Mouse (Mus musculus): ENCODE measurements around the gene Dync1li2. TPM values are rescaled to one million over a fixed set of nuclear protein-coding genes. Genes with fewer than 3 reads are reported as not detected.

The Dync1li2 gene
- polyA plus RNA-seq, 2 experiments, result 8.2 to 9.4 TPM

GRCm38 (mm10) chr8:104439461-104439860 is 3.4 kb downstream of the Dync1li2 start:
- DNase-seq (ENCODE audit: low read depth in 3 of 3, low spot score in 3 of 3), result no peak
- Histone ChIP-seq H3K9me3 (ENCODE audit: control insufficient read depth, low read length) (no peaks in the 10 kb centered on the region), H3K4me1 (replicated peaks; ENCODE audit: control insufficient read depth in 2 of 2, insufficient read depth in 2 of 2, low read length in 1 of 2) (peaks cover 7 to 16% of the 10 kb centered on the region in 2 experiments), H3K9ac (replicated peaks) (no peak overlapping the region), H3K4me3 (ENCODE audit: insufficient read depth in 1 of 2, low read depth in 2 of 2, low read length in 2 of 2) (no peak overlapping the region), H3K27ac (no peak overlapping the region), H3K4me2 (ENCODE audit: low read depth) (no peak overlapping the region), H3K27me3 (ENCODE audit: control insufficient read depth, insufficient read depth, low read length) (no peaks in the 10 kb centered on the region), H3K36me3 (replicated peaks; ENCODE audit: control insufficient read depth, insufficient read depth, low read depth) (peaks cover 37% of the 10 kb centered on the region)
- TF ChIP-seq EP300 (IDR thresholded peaks at IDR 0.05; ENCODE audit: low read depth), result no peak
- no peak for TF ChIP-seq CTCF (IDR thresholded peaks at IDR 0.05; ENCODE audit: low read depth)
- 79% methylated on average over 8 of the region's 8 CpGs for WGBS (ENCODE audit: insufficient replicate concordance)
- ATAC-seq (ENCODE audit: insufficient read depth), result no peak

GRCm38 (mm10) chr8:104437494-104438135 is 5.2 kb downstream of the Dync1li2 start:
- Histone ChIP-seq H3K4me3 (ENCODE audit: insufficient read depth in 1 of 2, low read depth in 2 of 2, low read length in 2 of 2) (no peak overlapping the region), H3K9ac (replicated peaks) (no peak overlapping the region), H3K4me2 (ENCODE audit: low read depth) (no peak overlapping the region), H3K36me3 (replicated peaks; ENCODE audit: control insufficient read depth, insufficient read depth, low read depth) (peaks cover 37% of the 10 kb centered on the region), H3K27me3 (ENCODE audit: control insufficient read depth, insufficient read depth, low read length) (no peaks in the 10 kb centered on the region), H3K4me1 (replicated peaks; ENCODE audit: control insufficient read depth in 2 of 2, insufficient read depth in 2 of 2, low read length in 1 of 2) (peaks cover 7 to 22% of the 10 kb centered on the region in 2 experiments), H3K27ac (no peak overlapping the region), H3K9me3 (ENCODE audit: control insufficient read depth, low read length) (no peaks in the 10 kb centered on the region)
- no peak for DNase-seq (ENCODE audit: low read depth in 3 of 3, low spot score in 3 of 3)
- ATAC-seq (ENCODE audit: insufficient read depth), result no peak
- WGBS (ENCODE audit: insufficient replicate concordance), result 77% methylated on average over 13 of the region's 13 CpGs
- TF ChIP-seq CTCF (IDR thresholded peaks at IDR 0.05; ENCODE audit: low read depth) (no peak), EP300 (IDR thresholded peaks at IDR 0.05; ENCODE audit: low read depth) (no peak)

- ATAC-seq (ENCODE audit: insufficient read depth), result no peak
- peaks cover 43% of the 10 kb centered on the region for H3K36me3 ChIP-seq (replicated peaks; ENCODE audit: control insufficient read depth, insufficient read depth, low read depth)
- H3K4me3 ChIP-seq (ENCODE audit: insufficient read depth in 1 of 2, low read depth in 2 of 2, low read length in 2 of 2), result no peak overlapping the region
- no peak overlapping the region for H3K27ac ChIP-seq
- H3K9ac ChIP-seq (replicated peaks), result no peak overlapping the region
- no peaks in the 10 kb centered on the region for H3K27me3 ChIP-seq (ENCODE audit: control insufficient read depth, insufficient read depth, low read length)
- TF ChIP-seq EP300 (IDR thresholded peaks at IDR 0.05; ENCODE audit: low read depth), result no peak
- TF ChIP-seq CTCF (IDR thresholded peaks at IDR 0.05; ENCODE audit: low read depth), result no peak
- H3K4me1 ChIP-seq (replicated peaks; ENCODE audit: control insufficient read depth in 2 of 2, insufficient read depth in 2 of 2, low read length in 1 of 2), result peaks cover 3 to 16% of the 10 kb centered on the region in 2 experiments
- WGBS (ENCODE audit: insufficient replicate concordance), result 87% methylated on average over 4 of the region's 4 CpGs
- no peak for DNase-seq (ENCODE audit: low read depth in 3 of 3, low spot score in 3 of 3)
- H3K9me3 ChIP-seq (ENCODE audit: control insufficient read depth, low read length), result no peaks in the 10 kb centered on the region
- no peak overlapping the region for H3K4me2 ChIP-seq (ENCODE audit: low read depth)
Measured at GRCm38 (mm10) chr8:104436591-104436990, 6.3 kb downstream of the Dync1li2 start.

GRCm38 (mm10) chr8:104436038-104436437 is 6.8 kb downstream of the Dync1li2 start:
- Histone ChIP-seq H3K27me3 (ENCODE audit: control insufficient read depth, insufficient read depth, low read length) (no peaks in the 10 kb centered on the region), H3K4me1 (replicated peaks; ENCODE audit: control insufficient read depth in 2 of 2, insufficient read depth in 2 of 2, low read length in 1 of 2) (peaks cover 0 to 12% of the 10 kb centered on the region in 2 experiments; a peak in 3 of 4 replicates), H3K36me3 (replicated peaks; ENCODE audit: control insufficient read depth, insufficient read depth, low read depth) (peaks cover 47% of the 10 kb centered on the region), H3K9me3 (ENCODE audit: control insufficient read depth, low read length) (no peaks in the 10 kb centered on the region), H3K27ac (no peak overlapping the region), H3K9ac (replicated peaks) (no peak overlapping the region), H3K4me3 (ENCODE audit: insufficient read depth in 1 of 2, low read depth in 2 of 2, low read length in 2 of 2) (no peak overlapping the region), H3K4me2 (ENCODE audit: low read depth) (no peak overlapping the region)
- ATAC-seq (ENCODE audit: insufficient read depth) (0 out of 2 replicates have a peak, but pooled peaks have one; percentile 34), DNase-seq (ENCODE audit: low read depth in 3 of 3, low spot score in 3 of 3) (no peak)
- no peak for TF ChIP-seq CTCF (IDR thresholded peaks at IDR 0.05; ENCODE audit: low read depth)
- no peak for TF ChIP-seq EP300 (IDR thresholded peaks at IDR 0.05; ENCODE audit: low read depth)
- WGBS (ENCODE audit: insufficient replicate concordance), result 81% methylated on average over 12 of the region's 12 CpGs

DNA sequence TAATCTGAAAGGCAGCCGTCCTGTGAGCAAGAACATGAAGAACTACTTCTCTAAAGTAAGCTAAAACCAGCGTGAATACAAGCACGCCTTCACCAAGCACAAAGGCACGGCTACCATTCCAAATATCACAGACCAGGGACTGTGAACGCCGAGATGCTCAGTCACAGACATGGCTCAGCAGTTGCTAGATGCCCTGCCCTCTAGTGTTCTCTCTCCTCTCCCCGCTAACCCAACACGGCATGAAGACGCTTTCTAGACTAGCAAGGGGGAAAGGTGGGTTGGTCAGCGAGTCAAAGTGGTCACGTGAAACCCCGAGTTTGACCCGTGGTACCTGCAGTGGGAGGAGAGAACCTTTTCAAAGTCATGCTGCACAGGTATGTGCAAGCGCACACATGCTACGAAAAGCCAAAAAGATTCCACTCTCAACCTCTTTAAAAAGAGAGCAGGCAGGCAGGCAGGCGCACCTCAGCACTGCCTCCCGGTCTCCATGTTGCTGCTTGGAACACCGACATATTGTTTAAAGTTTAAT is 8.0 kb downstream of the Dync1li2 start:
- H3K4me1 ChIP-seq (replicated peaks; ENCODE audit: control insufficient read depth in 2 of 2, insufficient read depth in 2 of 2, low read length in 1 of 2), result peaks cover 0 to 11% of the 10 kb centered on the region in 2 experiments; a peak in 3 of 4 replicates
- no peak overlapping the region for H3K4me2 ChIP-seq (ENCODE audit: low read depth)
- H3K9ac ChIP-seq (replicated peaks), result no peak overlapping the region
- no peaks in the 10 kb centered on the region for H3K27me3 ChIP-seq (ENCODE audit: control insufficient read depth, insufficient read depth, low read length)
- no peaks in the 10 kb centered on the region for H3K9me3 ChIP-seq (ENCODE audit: control insufficient read depth, low read length)
- H3K27ac ChIP-seq, result no peak overlapping the region
- WGBS (ENCODE audit: insufficient replicate concordance), result 84% methylated on average over 18 of the region's 18 CpGs
- H3K36me3 ChIP-seq (replicated peaks; ENCODE audit: control insufficient read depth, insufficient read depth, low read depth), result peaks cover 46% of the 10 kb centered on the region
- ATAC-seq (ENCODE audit: insufficient read depth) (no peak), DNase-seq (ENCODE audit: low read depth in 3 of 3, low spot score in 3 of 3) (no peak)
- no peak overlapping the region for H3K4me3 ChIP-seq (ENCODE audit: insufficient read depth in 1 of 2, low read depth in 2 of 2, low read length in 2 of 2)
- TF ChIP-seq EP300 (IDR thresholded peaks at IDR 0.05; ENCODE audit: low read depth) (no peak), CTCF (IDR thresholded peaks at IDR 0.05; ENCODE audit: low read depth) (no peak)
